Mouse (Mus musculus) embryo, embryonic 10 days (tissue): ENCODE data around the gene Rap2c.
A peak's percentile ranks its signal among the peaks of the same experiment; 100 is the strongest.

ENCODE experiments used
- DNase-seq: peaks from one replicate; pipeline ENCODE4 v3.0.0-alpha.2; 2015; ENCODE audit warnings: low spot score

The Rap2c gene

GRCm38 (mm10) chrX:50968157-50968932 lies 49.5 kb downstream of the Rap2c start:
- peak; percentile 35 for DNase-seq

- DNase-seq = no peak
Measured at GRCm38 (mm10) chrX:50965157-50965556, 52.7 kb downstream of the Rap2c start.

GRCm38 (mm10) chrX:50962955-50963354 lies 54.9 kb downstream of the Rap2c start:
- DNase-seq = no peak
